Mouse (Mus musculus): ENCODE data around the gene Folr2.
A peak's percentile ranks its signal among the peaks of the same experiment; 100 is the strongest.

The Folr2 gene

GRCm38 (mm10) chr7:101857094-101857493 is at the start of gene Folr2:
TSS of gene Folr2 (minus strand) at chr7:101857194.
- DNase-seq: no peak

- no peak for DNase-seq
Observed at GRCm38 (mm10) chr7:101906696-101907095, 49.7 kb upstream of the Folr2 start.

- DNase-seq: no peak
Observed at GRCm38 (mm10) chr7:101906287-101906681, 49.3 kb upstream of the Folr2 start, which contains the start of gene Tomt. TSS of gene Tomt (minus strand) at chr7:101906359.

- peak; percentile 100 for DNase-seq
Observed at GRCm38 (mm10) chr7:101905561-101906286, 48.7 kb upstream of the Folr2 start, which contains the start of gene Lamtor1. TSS of gene Lamtor1 (plus strand) at chr7:101905904.

GRCm38 (mm10) chr7:101902846-101903245 is 45.9 kb upstream of the Folr2 start:
- no peak for DNase-seq

- no peak for DNase-seq
Observed at GRCm38 (mm10) chr7:101901969-101902368, 45.0 kb upstream of the Folr2 start.

- no peak for DNase-seq
Observed at GRCm38 (mm10) chr7:101900331-101901097, 43.5 kb upstream of the Folr2 start.

GRCm38 (mm10) chr7:101896104-101897066 is 39.4 kb upstream of the Folr2 start:
- DNase-seq: peak; percentile 100

GRCm38 (mm10) chr7:101895695-101896094 is 38.7 kb upstream of the Folr2 start:
- no peak for DNase-seq

GRCm38 (mm10) chr7:101888460-101888859 is 31.5 kb upstream of the Folr2 start:
- no peak for DNase-seq

- DNase-seq: no peak
Observed at GRCm38 (mm10) chr7:101886274-101886673, 29.3 kb upstream of the Folr2 start.

- no peak for DNase-seq
Observed at GRCm38 (mm10) chr7:101884160-101884559, 27.2 kb upstream of the Folr2 start.

- no peak for DNase-seq
Observed at GRCm38 (mm10) chr7:101882413-101883154, 25.6 kb upstream of the Folr2 start.

GRCm38 (mm10) chr7:101880855-101881254 is 23.9 kb upstream of the Folr2 start:
- no peak for DNase-seq

GRCm38 (mm10) chr7:101875978-101876377 is 19.0 kb upstream of the Folr2 start:
- no peak for DNase-seq

GRCm38 (mm10) chr7:101871296-101871695 is 14.3 kb upstream of the Folr2 start:
- DNase-seq: no peak

- DNase-seq: no peak
Observed at GRCm38 (mm10) chr7:101870629-101871028, 13.6 kb upstream of the Folr2 start, which contains the start of gene Folr1. TSS of gene Folr1 (minus strand) at chr7:101870788.

- DNase-seq: no peak
Observed at GRCm38 (mm10) chr7:101869163-101869500, 12.1 kb upstream of the Folr2 start.

- peak; percentile 67 for DNase-seq
Observed at GRCm38 (mm10) chr7:101868241-101869162, 11.5 kb upstream of the Folr2 start.

GRCm38 (mm10) chr7:101867482-101867881 is 10.5 kb upstream of the Folr2 start:
- DNase-seq: no peak
